Mouse (Mus musculus) T-helper 2 cell (primary cell): ENCODE results near the gene Ltbr.
"Not testable (repeated sequence)": the region's sequence is repeated elsewhere in the genome, so short reads cannot be mapped to it uniquely, and the experiment has no call there.

Experiments
- in situ Hi-C: fragments of 300-600 bp; cut with MboI, MseI; formaldehyde crosslinking; loops from one replicate; pipeline ENCODE4 v1.15.1; 2025; ENCODE audit warnings: high pct_unique_total_duplicates

Ltbr gene

GRCm38 (mm10) chr6:125272228-125272785, 41.4 kb downstream of the Ltbr start:
- in situ Hi-C loops: loop anchor here (10.0 kb wide), 1 partner anchor 48 kb away; no protein-coding TSS in a partner anchor

DNA sequence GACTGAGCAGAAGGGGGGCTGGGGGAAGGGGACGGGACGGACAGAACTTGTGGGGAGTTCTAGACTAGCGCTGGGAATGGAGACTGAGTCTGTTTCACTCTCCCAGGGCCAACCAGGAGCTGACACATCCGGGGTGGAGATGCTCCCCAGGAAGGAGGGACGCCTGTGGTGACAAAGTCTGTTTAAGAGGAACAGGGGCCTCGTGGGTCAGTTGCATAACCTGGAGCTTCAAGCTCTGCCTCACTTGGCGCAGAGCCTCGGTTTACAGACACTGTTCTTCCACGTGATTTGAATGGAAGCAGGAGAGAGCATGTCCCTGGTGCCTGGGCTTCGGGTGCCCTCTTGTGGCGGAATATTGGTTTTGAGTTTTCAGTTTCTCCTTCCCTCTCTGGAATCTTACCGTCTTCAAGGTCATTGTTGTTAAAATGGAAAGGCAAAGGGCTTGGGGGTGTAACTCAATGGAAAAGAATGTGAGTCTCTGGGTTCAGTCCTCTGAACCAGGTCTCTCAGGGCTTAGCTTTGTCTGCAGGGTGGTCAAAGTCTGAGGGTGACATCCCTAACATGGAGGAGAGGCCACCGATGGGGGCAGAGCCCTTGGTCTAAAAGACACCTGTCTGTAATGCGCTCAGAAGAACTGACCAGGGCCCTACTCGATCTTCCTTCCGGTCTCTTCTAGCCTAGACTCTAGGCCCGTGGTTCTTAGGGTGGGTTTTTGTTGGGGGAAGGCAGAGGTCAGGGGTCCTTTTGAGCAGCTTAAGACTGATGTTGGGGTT, 42.0 kb downstream of the Ltbr start:
- in situ Hi-C loops: loop anchor here (10.0 kb wide), 1 partner anchor 47 kb away; no protein-coding TSS in a partner anchor

- in situ Hi-C loops: no loop called here
Observed at GRCm38 (mm10) chr6:125268799-125269198, 44.9 kb downstream of the Ltbr start.

- in situ Hi-C loops: no loop called here
Observed at GRCm38 (mm10) chr6:125267469-125267868, 46.2 kb downstream of the Ltbr start.

DNA sequence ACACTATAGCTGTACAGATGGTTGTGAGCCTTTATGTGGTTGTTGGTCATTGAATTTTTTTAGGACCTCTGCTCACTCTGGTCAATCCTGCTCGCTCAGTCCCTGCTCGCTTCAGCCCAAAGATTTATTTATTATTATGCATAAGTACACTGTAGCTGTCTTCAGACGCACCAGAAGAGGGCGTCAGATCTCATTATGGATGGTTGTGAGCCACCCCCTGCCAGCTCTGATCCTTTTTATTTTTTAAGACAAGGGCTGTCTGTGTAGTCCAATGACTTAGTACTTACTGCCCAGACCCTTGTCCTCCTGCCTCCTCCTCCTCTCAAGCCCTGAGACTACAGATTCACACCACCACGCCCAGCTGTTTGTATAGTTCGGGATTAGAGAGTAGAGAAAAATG, 47.1 kb downstream of the Ltbr start:
- in situ Hi-C loops: not testable (repeated sequence)

- in situ Hi-C loops: no loop called here
Observed at GRCm38 (mm10) chr6:125266091-125266490, 47.6 kb downstream of the Ltbr start.

GRCm38 (mm10) chr6:125265239-125265638, 48.4 kb downstream of the Ltbr start:
- in situ Hi-C loops: no loop called here

DNA sequence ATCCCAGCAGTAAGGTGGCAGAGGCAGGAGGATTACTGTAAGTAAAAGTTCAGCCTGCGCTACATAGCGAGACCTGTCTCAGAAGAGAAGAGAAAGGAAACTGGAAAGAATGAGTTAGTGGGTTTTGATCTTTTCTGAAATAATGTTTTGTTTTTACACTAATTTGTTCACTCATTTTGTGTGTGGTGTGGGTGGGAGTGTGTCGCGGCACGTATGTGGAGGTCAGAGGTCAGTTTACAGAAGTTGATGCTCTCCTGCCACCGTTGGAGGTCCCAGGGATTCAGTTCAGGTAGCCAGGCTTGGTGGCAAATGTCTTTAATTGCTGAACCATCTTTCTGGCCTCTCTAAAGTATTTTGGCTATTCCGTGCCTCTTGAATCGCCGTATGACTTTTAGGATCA, 49.5 kb downstream of the Ltbr start:
- in situ Hi-C loops: no loop called here

GRCm38 (mm10) chr6:125260006-125260555, 53.6 kb downstream of the Ltbr start:
- in situ Hi-C loops: no loop called here
